Mouse (Mus musculus) kidney, postnatal 0 days (tissue): Measurements from ENCODE around the gene Masp1. TPM values are rescaled to one million over a fixed set of nuclear protein-coding genes. Genes with fewer than 3 reads are reported as not detected.

ENCODE experiments used
- ATAC-seq: fragments of 200-750 bp; cut with Nextera tagmentation; replicated peaks from 2 replicates; pipeline ENCODE4 v1.8.0; 2017; ENCODE audit warnings: low read depth, moderate number of reproducible peaks, moderate TSS enrichment, moderate library complexity; ENCODE audit not compliant: low FRiP score
- DNase-seq: peaks from one replicate; pipeline ENCODE4 v3.0.0-alpha.2; 2016; ENCODE audit warnings: low spot score
- H3K27ac ChIP-seq: fragments of 300-500 bp; sonication (generic); 2 replicates; pipeline ENCODE4 v1.5.1; 2014; ENCODE audit warnings: mild to moderate bottlenecking
- H3K27me3 ChIP-seq: fragments of 300-500 bp; sonication (generic); 2 replicates; pipeline ENCODE4 v1.6.1; 2014; ENCODE audit warnings: low read length, mixed read lengths; ENCODE audit not compliant: insufficient read depth
- H3K36me3 ChIP-seq: fragments of 300-500 bp; sonication (generic); 2 replicates; pipeline ENCODE4 v1.6.1; 2014; ENCODE audit warnings: low read length, mixed read lengths; ENCODE audit not compliant: insufficient read depth
- H3K4me1 ChIP-seq: fragments of 300-500 bp; sonication (generic); replicated peaks from 2 replicates; pipeline ENCODE4 v1.6.1; 2014; ENCODE audit warnings: antibody characterized with exemption, low read length, mixed read lengths; ENCODE audit not compliant: insufficient read depth
- H3K4me2 ChIP-seq: fragments of 300-500 bp; sonication (generic); 2 replicates; pipeline ENCODE4 v1.6.1; 2014; ENCODE audit warnings: mild to moderate bottlenecking, low read length, moderate library complexity, mixed read lengths
- H3K4me3 ChIP-seq: fragments of 300-500 bp; sonication (generic); replicated peaks from 2 replicates; pipeline ENCODE4 v1.5.1; 2014; ENCODE audit warnings: low read depth, low read length
- H3K9ac ChIP-seq: fragments of 300-500 bp; sonication (generic); 2 replicates; pipeline ENCODE4 v1.6.1; 2014; ENCODE audit warnings: low read depth, low read length
- H3K9me3 ChIP-seq: fragments of 300-500 bp; sonication (generic); replicated peaks from 2 replicates; pipeline ENCODE4 v1.6.1; 2016; ENCODE audit warnings: low read length, inconsistent platforms, mixed read lengths
- CTCF ChIP-seq: IDR thresholded peaks from 2 replicates; pipeline ENCODE4 v1.5.1; 2016; ENCODE audit warnings: antibody characterized with exemption, low read depth, mild to moderate bottlenecking, moderate library complexity
- WGBS: fragments of 180-500 bp; shearing (Covaris S2); extraction: QIAGEN DNeasy Blood & Tissue Kit; methylation state at CpG from one replicate; pipeline ENCODE4 v1.1.7; 2014; 5-methylcytosine and 5-hydroxymethylcytosine counted together
- polyA plus RNA-seq: library from polyadenylated mRNA; unstranded; fragments of >200 nt; fragmentation: Nextera tagmentation; extraction: Ambion mirVana; gene quantifications from 2 replicates; pipeline ENCODE4 v1.2.1, GENCODE M21; 2015

The Masp1 gene
- polyA plus RNA-seq, 1 experiment from 2014 or later: 3.3 TPM

DNA sequence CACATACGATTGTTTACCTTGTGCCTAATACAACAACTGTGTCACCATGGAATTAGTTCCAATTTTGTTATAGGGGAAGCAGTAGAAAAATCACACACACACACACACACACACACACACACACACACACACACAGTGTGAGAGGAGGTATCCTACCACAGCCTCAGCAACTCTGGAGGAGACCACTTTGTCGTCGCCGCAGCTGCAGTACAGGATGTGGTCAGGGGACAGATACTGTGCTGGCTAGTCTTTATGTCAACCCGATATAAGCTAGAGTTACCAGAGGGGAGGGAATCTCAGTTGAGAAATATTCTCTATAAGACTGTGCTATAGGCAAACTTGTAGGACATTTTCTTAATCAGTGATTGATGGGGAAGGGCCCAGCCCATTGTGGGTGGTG, 63.3 kb downstream of the Masp1 start:
- Histone ChIP-seq H3K27me3 (no peaks in the 10 kb centered on the region), H3K4me3 (no peak overlapping the region), H3K9me3 (no peaks in the 10 kb centered on the region), H3K36me3 (no peaks in the 10 kb centered on the region), H3K4me1 (no peaks in the 10 kb centered on the region), H3K9ac (no peak overlapping the region), H3K27ac (no peak overlapping the region), H3K4me2 (no peak overlapping the region)
- no peak for DNase-seq
- ATAC-seq: no peak
- WGBS: 86% methylated on average over 5 of the region's 5 CpGs
- no peak for TF ChIP-seq CTCF

DNA sequence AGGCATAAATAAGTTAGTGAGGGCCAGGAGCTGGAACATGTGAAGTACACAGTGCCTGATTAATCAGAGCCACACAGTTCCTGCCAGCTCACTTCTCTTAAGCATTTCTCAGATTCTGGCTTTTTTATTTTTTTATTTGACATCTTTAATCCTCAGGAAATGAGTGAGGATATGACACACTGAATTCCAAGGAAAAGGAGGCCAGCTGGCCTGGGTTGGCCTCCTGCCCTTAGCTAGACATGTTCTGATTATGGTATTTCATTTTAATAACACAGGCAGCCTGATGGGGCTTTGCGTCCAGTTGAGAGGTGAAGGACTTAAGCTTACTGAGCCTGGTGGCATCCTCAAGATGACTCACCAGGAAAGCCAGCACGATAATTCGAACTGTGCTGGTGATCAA, 64.1 kb downstream of the Masp1 start:
- no peak for TF ChIP-seq CTCF
- no peaks in the 10 kb centered on the region for H3K9me3 ChIP-seq
- H3K4me2 ChIP-seq: no peak overlapping the region
- no peaks in the 10 kb centered on the region for H3K36me3 ChIP-seq
- H3K9ac ChIP-seq: no peak overlapping the region
- no peak overlapping the region for H3K27ac ChIP-seq
- ATAC-seq (no peak; the same call in 1 of the 2 replicates), DNase-seq (peak; percentile 76)
- H3K4me3 ChIP-seq: no peak overlapping the region
- H3K27me3 ChIP-seq: no peaks in the 10 kb centered on the region
- no peaks in the 10 kb centered on the region for H3K4me1 ChIP-seq
- WGBS: 69% methylated on average over 3 of the region's 3 CpGs

DNA sequence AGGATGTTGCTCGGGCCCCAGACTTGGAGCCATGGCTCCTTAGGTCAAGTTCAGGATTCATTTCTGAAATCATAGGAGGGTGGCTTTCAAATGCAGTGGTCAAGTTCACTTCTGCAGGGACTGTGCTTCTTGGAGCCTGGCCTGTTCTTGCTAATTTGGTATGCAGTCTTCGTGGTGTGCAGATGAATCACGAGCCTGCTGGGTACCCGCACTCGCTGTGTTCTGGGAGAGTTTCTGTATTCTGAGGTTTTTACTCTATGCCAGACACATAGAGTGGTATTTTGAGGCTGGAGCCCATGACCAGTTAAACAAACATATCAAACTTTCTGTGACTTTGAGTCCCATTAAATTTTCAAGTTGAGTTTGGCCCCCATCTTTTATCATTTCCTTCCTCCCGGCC, 66.2 kb downstream of the Masp1 start:
- no peak for ATAC-seq
- no peaks in the 10 kb centered on the region for H3K9me3 ChIP-seq
- TF ChIP-seq CTCF: no peak
- no peak overlapping the region for H3K27ac ChIP-seq
- no peak overlapping the region for H3K4me3 ChIP-seq
- H3K27me3 ChIP-seq: no peaks in the 10 kb centered on the region
- no peak for DNase-seq
- no peaks in the 10 kb centered on the region for H3K4me1 ChIP-seq
- H3K4me2 ChIP-seq: no peak overlapping the region
- WGBS: 75% methylated on average over 6 of the region's 6 CpGs
- no peaks in the 10 kb centered on the region for H3K36me3 ChIP-seq
- no peak overlapping the region for H3K9ac ChIP-seq

DNA sequence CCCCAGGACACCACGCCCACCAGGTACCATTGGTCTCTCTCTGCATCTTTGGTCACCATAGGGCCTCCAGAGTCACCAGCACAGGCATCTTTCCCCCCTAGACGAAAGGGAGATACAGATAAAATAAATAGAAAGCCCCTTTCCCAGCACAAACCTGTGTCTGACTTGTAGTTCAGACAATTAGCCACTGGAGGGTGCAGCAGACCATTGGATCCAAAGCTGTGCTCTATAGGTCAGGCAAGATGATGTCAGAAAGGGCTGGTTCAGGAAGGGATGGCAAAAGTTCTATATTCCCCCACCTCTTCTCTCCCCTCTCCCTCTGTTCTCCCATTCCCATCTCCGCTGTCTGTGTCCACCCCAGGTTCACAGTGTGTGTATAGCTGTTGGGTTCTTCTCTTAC, 68.1 kb downstream of the Masp1 start:
- Histone ChIP-seq H3K27me3 (no peaks in the 10 kb centered on the region), H3K9ac (no peak overlapping the region), H3K9me3 (no peaks in the 10 kb centered on the region), H3K4me3 (no peak overlapping the region), H3K36me3 (no peaks in the 10 kb centered on the region), H3K27ac (no peak overlapping the region), H3K4me2 (no peak overlapping the region), H3K4me1 (no peaks in the 10 kb centered on the region)
- ATAC-seq: peak; percentile 63
- DNase-seq: peak; percentile 81
- WGBS: 17% methylated on average over 3 of the region's 3 CpGs
- peak; percentile 95 for TF ChIP-seq CTCF

DNA sequence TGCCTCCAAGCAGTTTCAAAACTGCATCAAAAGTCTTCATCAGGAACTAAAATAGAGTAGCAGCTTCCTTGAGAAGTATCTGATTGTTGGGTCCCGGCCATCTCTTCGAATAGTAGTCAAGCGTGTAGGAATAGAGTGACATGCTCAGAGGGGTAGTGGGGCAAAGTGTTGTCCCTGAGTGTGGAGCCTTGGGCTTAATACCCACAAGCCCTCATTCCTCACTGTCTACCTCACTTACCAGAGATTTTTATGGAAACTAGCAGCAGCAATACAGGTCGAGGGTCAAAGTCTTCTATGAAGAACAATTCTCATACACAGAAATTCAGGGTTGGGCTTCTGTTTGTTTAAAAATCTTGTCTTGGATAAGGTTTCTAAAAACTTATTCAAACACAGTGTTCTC, 69.8 kb downstream of the Masp1 start:
- TF ChIP-seq CTCF: no peak
- DNase-seq (no peak), ATAC-seq (no peak)
- H3K36me3 ChIP-seq: no peaks in the 10 kb centered on the region
- H3K4me2 ChIP-seq: no peak overlapping the region
- no peaks in the 10 kb centered on the region for H3K9me3 ChIP-seq
- no peak overlapping the region for H3K27ac ChIP-seq
- no peaks in the 10 kb centered on the region for H3K4me1 ChIP-seq
- H3K27me3 ChIP-seq: no peaks in the 10 kb centered on the region
- no peak overlapping the region for H3K4me3 ChIP-seq
- no peak overlapping the region for H3K9ac ChIP-seq
- WGBS: 87% methylated on average over 4 of the region's 4 CpGs

DNA sequence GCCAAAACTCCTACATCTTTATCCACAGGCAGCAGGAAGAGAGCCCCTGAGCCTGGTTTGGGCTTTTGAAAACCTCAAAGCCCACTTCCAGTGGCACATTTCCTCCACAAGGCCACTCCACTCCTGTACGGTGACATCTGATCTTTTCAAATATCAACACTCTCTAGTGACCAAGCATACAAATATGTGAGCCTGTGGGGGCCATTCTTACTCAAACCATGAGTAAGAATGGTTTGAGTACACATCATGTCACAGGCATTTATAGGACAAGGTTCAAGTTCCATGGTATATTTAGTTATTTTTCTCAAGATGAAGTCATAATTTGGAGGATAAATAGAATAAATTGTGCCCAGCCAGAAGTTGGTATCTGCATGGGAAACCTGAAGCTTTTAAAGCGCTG, 70.7 kb downstream of the Masp1 start:
- WGBS: 77% methylated on average over 2 of the region's 2 CpGs
- H3K36me3 ChIP-seq: no peaks in the 10 kb centered on the region
- no peak for TF ChIP-seq CTCF
- no peaks in the 10 kb centered on the region for H3K4me1 ChIP-seq
- no peak overlapping the region for H3K4me3 ChIP-seq
- ATAC-seq: no peak
- no peaks in the 10 kb centered on the region for H3K27me3 ChIP-seq
- H3K9me3 ChIP-seq: no peaks in the 10 kb centered on the region
- no peak overlapping the region for H3K9ac ChIP-seq
- no peak for DNase-seq
- no peak overlapping the region for H3K4me2 ChIP-seq
- H3K27ac ChIP-seq: no peak overlapping the region

DNA sequence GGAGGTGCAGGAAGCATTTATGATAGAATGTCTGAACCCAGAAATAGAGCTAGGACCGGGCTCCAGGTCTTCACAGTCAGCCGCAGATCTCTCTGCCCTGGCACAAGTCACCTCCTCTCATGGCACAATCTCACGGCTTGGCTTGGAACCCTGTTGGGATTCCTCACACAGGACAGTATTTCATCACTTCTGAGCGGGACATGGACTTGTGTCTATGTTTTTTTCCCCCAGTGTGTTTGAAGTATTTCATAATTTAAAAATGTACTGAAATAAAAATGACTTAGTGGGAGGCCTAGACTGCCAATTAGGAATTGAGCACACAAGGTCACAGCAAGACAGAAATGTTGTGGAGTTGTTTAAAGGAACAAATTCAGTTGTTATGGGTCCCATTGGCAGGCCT, 76.4 kb downstream of the Masp1 start:
- H3K36me3 ChIP-seq: no peaks in the 10 kb centered on the region
- no peaks in the 10 kb centered on the region for H3K9me3 ChIP-seq
- H3K4me2 ChIP-seq: no peak overlapping the region
- ATAC-seq (no peak), DNase-seq (peak; percentile 37)
- H3K27ac ChIP-seq: no peak overlapping the region
- no peaks in the 10 kb centered on the region for H3K4me1 ChIP-seq
- no peak overlapping the region for H3K9ac ChIP-seq
- no peak for TF ChIP-seq CTCF
- 88% methylated on average over 4 of the region's 4 CpGs for WGBS
- no peaks in the 10 kb centered on the region for H3K27me3 ChIP-seq
- no peak overlapping the region for H3K4me3 ChIP-seq
